Mouse (Mus musculus) kidney, adult 11 months (tissue): ENCODE measurements at regions not wholly inside any gene's neighbourhood (a gene's known extent, or its start where the extent isn't known, plus 50 kb on each side); places are given as distances from the start of the nearest gene placed in this dataset.

Source experiments
- DNase-seq: peaks from one replicate; pipeline ENCODE4 v3.0.0; 2022

DNA sequence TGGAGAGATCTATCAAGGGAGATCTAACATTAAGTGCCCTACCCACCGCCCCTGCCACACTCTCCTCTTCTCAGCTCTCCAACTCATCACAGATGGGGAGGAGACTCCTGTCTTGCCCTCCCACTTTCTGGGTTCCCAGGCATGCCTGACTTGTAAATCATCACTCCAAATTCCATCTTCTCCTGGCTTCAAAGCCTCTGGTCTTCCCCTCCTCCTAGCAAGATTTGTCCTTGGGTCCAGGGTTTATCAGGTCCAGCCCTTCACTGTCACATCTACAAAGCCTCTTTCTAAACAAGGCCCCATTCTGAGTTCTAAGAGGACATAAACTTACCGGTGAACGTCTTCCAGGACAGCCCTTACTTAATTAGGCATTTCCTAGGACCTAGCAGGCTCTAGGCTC is 73.3 kb upstream of the Col5a1 start:
- DNase-seq, result no peak

DNA sequence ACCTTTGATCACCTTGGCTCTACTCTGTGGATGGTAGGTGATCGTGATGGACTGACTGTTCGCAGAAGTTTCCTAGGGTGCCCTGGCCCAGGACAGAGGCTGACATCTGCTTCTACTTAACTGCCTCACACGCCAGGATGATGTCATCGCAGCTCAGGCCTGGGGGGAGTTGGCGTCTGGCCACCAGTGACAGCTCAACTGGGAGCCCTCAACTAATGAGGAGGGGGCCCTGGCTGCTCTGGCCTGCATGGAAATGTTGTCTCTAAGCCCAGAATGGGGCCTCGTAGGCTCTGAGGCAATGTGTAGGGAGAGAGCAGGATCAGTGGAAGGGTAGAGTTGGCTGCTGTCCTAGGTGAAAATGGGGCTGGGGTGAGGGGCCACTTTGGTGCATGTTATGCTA is 72.9 kb upstream of the Col5a1 start:
- no peak for DNase-seq

GRCm38 (mm10) chr2:27818656-27819055 is 67.6 kb upstream of the Col5a1 start:
- peak; percentile 54 for DNase-seq

- no peak for DNase-seq
Observed at GRCm38 (mm10) chr2:27826826-27827225, 59.4 kb upstream of the Col5a1 start.

GRCm38 (mm10) chr2:27827582-27827981 is 58.6 kb upstream of the Col5a1 start:
- DNase-seq, result no peak

DNA sequence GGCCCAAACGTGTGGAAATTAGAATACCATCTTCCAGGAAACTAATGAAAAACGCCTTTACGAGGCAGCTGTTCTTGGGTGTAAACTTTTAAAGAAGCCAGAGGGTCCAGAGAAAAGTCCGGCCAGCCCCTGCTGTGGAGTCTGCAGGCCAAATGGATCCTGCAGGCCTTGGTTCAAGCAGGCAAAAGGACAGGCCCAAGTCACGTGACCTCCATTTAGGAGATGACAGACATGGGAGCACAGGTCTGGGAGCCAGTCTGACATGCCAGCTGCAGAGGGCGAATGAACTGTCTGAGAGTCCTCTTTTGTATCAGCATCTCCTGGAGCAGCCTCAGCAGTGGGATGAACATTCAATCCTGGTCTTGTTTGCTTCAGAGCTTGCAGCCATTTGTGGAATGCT is 58.0 kb upstream of the Col5a1 start:
- DNase-seq, result no peak

- DNase-seq, result no peak
Observed at GRCm38 (mm10) chr2:27829551-27829950, 56.7 kb upstream of the Col5a1 start.

- DNase-seq, result no peak
Observed at GRCm38 (mm10) chr2:27834971-27835370, 51.3 kb upstream of the Col5a1 start.

GRCm38 (mm10) chr2:27835758-27836460 is 50.3 kb upstream of the Col5a1 start:
- DNase-seq, result no peak
